Mouse (Mus musculus) megakaryocyte progenitor cell, adult 5-6 weeks (primary cell): ENCODE measurements at regions not wholly inside any gene's neighbourhood (a gene's known extent, or its start where the extent isn't known, plus 50 kb on each side); places are given as distances from the start of the nearest gene placed in this dataset.
A peak's percentile ranks its signal among the peaks of the same experiment; 100 is the strongest.

Experiments used
- ATAC-seq: replicated peaks from 2 replicates; pipeline ENCODE4 v1.8.0; 2016; ENCODE audit warnings: mild to moderate bottlenecking, moderate TSS enrichment, inconsistent platforms; ENCODE audit not compliant: poor library complexity

DNA sequence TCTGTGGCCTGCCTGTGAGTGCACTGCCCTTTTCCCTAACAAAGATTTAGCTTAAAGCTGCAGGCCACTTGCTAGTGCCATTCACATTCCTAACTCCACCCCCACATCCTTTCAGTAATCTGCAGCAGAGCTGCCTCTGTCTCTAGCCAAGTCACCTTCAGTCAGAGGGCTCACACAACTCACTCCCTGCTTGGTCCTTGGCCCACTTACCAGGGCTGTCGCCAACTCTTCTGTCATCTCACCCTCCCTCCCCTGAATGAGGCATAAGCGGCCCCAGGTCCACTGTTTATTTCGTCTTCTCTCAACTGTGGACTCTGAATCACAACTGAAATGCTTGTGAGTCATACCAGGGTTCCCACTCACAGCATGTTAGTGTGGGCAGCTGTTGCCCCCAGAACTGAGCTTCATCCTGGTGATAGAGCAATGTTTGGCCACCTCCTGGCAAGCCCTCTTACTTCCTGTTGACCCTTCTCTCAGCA lies 85.5 kb upstream of the Nrp1 start:
- ATAC-seq: peak; percentile 54

DNA sequence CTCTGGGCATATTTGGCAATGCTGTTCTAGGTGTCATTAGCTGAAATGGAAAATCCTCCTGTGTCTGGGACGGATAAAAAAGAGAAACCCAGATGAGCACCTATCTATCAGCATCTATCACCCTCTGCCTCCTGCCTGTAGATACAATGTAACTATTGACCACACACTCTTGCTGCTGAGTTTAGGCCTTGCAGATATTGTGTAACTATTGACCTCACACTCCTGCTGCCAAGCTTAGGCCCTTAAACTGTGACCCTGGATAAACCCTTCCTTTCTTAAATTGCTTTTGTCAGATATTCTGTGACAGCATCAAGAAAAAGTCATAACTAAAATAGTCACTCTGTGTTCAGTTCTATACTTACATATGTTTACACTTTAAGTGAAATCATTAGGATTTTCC lies 81.9 kb upstream of the Nrp1 start:
- ATAC-seq: no peak

DNA sequence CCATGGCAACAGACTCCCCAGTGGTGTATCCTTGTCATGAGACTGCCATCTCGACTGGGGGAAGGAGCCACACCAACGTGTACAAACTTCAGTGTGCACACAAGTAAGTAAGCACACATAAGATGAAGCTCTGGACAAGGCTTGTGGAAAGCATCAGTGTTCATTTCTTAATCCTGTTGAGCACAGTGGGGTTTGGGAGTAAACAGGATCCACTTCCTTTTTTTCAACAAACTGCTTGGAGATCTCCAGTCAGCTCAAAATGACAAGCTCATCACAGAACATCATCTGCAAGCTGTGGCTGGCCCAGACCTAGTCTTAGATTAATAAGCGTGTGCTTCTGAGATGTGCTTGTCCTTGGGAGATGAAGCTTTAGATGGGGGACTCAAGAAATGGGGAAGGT lies 75.6 kb upstream of the Nrp1 start:
- peak; percentile 58 for ATAC-seq

DNA sequence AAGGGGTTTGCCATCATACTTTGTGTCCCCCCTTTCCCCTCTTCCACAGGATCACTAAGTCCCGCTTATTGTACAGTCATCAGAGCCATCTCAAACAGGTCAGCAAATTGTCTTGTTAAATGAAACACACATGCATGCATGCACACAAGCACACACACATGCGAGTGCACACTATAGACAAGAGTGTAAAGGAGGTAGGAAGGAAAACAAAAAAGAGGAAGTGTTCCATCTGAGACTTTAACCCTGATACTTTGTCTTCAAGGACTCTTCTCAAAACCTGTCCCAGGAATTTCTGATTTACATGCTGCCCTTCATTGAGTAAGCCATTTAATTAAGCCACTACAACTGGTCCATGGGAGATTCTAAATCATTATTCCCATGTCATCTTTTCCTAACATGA lies 75.0 kb upstream of the Nrp1 start:
- peak; percentile 64 for ATAC-seq

DNA sequence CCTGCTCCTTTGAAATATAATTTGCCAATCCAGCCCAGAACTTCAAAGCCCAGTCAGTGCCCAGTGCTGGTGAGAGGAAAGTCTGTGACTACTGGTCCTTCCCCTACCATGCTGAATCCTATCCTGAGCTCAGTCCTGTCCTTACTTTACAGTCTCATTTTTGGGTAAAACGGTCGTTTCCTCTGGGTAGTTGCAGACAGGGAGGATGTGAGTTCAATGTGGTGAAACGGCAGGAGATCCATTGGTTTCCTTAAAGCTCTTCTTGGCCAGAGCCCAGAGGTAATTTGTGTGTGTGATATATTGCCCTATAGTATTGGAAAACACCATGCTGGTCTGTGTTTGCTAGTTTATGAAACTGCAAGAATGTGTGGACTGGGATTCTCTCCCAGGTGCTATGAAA lies 73.6 kb upstream of the Nrp1 start:
- peak; percentile 47 for ATAC-seq

DNA sequence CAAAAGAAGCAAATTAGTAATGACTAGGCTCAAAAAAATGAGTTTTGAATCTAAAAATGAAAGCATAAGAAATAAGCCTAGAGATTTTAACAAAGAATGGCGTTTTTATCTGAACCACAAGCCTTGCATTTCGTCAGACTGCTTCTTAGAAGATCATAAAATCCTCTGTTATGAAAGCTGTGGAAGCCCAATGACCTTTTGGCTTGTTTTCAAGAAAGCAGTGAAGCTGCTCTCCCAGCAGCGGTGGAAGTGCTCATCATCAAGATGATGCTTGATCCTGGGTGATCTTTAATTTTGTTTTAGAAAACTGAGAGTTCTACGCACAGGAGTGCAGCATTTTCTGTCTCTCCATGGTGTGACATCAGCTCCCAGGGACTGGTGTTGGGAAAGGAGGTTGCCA lies 68.3 kb upstream of the Nrp1 start:
- ATAC-seq: no peak

DNA sequence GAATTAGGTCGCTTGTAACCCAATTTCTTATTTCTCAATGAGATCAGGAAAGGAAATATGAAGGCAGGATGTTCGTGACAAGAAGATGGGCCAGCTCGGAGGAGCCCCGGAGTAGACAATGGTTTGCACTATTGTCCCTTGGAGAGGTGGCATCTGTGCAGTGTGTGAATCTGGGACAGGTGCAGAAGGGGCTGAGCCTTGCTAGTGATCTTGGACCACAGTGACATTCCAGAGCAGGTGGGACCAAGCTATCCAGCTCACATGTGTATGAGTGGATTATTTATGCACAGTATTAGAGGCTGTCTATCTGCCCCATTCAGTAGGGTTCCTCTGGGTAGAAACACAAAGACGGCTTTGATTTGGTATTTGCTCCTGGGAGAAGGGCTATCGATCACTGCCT lies 66.0 kb upstream of the Nrp1 start:
- no peak for ATAC-seq

DNA sequence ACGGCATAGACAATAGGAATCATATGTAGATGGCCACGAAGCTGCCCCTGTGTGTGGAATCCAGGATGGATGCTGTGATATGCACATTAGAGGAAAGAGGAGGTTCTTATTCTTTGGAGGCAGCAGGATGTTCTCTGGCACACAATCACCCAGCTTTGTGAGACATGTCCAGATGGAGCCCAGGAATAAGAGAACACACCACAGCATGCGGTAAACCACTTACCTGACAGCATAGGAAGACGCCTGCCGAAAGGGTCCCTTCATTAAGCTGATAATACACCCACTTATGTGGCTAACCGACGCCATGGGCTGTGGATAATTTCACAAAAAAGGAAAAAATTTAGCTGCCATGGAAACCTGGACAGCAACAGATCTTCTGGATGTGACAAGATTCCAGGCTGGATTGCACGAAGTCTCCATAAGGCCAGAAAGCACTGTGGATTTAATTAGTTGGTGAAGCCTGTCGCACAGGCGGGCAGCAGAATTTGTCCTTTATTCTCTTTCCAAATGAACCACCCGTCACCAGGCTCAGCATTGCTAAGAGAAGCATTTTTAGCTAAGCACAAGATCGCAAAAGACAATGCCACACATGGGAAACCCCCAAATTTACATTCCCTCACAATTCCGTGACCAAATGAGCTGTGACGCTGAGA lies 61.5 kb upstream of the Nrp1 start:
- ATAC-seq: no peak

DNA sequence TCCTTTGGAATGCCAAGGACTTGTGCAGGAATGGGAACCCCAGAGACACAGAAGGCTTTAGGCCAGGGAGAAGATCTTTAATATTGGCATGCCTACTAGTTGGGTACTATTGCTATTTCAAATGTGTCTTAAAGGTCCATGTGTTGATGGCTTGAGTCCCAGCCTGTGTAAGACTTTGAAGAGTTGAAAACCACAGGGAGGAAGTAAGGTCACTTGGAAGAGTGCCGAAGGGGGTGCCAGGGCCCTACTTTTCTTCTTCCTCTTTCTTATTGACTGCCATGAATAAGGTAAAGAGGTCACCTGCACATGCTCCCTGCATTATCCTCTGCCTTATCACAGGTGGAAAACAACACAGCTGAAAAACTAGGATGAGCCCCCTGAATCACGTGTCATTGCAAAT lies 56.1 kb upstream of the Nrp1 start:
- peak; percentile 94 for ATAC-seq
